Mouse (Mus musculus) heart, adult 2 months (tissue): ENCODE measurements at regions not wholly inside any gene's neighbourhood (a gene's known extent, or its start where the extent isn't known, plus 50 kb on each side); places are given as distances from the start of the nearest gene placed in this dataset.

Experiments used
- CTCF ChIP-seq: fragments of 200-600 bp; IDR thresholded peaks from 2 replicates; pipeline ENCODE4 v1.8.1; 2022; ENCODE audit warnings: antibody characterized with exemption, mild to moderate bottlenecking, moderate library complexity
- EP300 ChIP-seq: fragments of 200-500 bp; IDR thresholded peaks from 2 replicates; pipeline ENCODE4 v1.6.1; 2011; ENCODE audit warnings: low read depth, low read length, control low read depth; ENCODE audit not compliant: insufficient read depth

GRCm38 (mm10) chr1:184498909-184499525 lies 233.4 kb downstream of the Hlx start:
- TF ChIP-seq CTCF (no peak), EP300 (no peak)
